Mouse (Mus musculus) intestine, embryonic 16.5 days (tissue): ENCODE measurements around the gene Abi3bp. TPM values are rescaled to one million over a fixed set of nuclear protein-coding genes. Genes with fewer than 3 reads are reported as not detected.

Source experiments
- ATAC-seq: fragments of 200-750 bp; cut with Nextera tagmentation; 2 replicates; pipeline ENCODE4 v1.8.0; 2017; ENCODE audit warnings: moderate TSS enrichment, moderate library complexity
- H3K27ac ChIP-seq: fragments of 300-500 bp; sonication (generic); 2 replicates; pipeline ENCODE4 v1.5.1; 2014; ENCODE audit warnings: mild to moderate bottlenecking, low read length
- H3K27me3 ChIP-seq: fragments of 300-500 bp; sonication (generic); replicated peaks from 2 replicates; pipeline ENCODE4 v1.6.1; 2014; ENCODE audit warnings: low read length, control low read depth, mixed read lengths; ENCODE audit not compliant: control insufficient read depth, insufficient read depth
- H3K36me3 ChIP-seq: fragments of 300-500 bp; sonication (generic); 2 replicates; pipeline ENCODE4 v1.6.1; 2014; ENCODE audit warnings: low read length, control low read depth; ENCODE audit not compliant: control insufficient read depth, insufficient read depth
- H3K4me1 ChIP-seq: fragments of 300-500 bp; sonication (generic); 2 replicates; pipeline ENCODE4 v1.6.1; 2014; ENCODE audit warnings: low read length, control low read depth, mixed read lengths; ENCODE audit not compliant: control insufficient read depth, insufficient read depth
- H3K4me2 ChIP-seq: fragments of 300-500 bp; sonication (generic); 2 replicates; pipeline ENCODE4 v1.6.1; 2014; ENCODE audit warnings: low read depth, low read length, control low read depth
- H3K4me3 ChIP-seq: fragments of 300-500 bp; sonication (generic); 2 replicates; pipeline ENCODE4 v1.5.1; 2014; ENCODE audit warnings: mild to moderate bottlenecking, low read length
- H3K9ac ChIP-seq: fragments of 300-500 bp; sonication (generic); 2 replicates; pipeline ENCODE4 v1.6.1; 2014; ENCODE audit warnings: low read depth, low read length
- H3K9me3 ChIP-seq: fragments of 300-500 bp; sonication (generic); 2 replicates; pipeline ENCODE4 v1.6.1; 2016; ENCODE audit warnings: low read length, control low read depth; ENCODE audit not compliant: control insufficient read depth
- WGBS: fragments of 180-500 bp; shearing (Covaris S2); extraction: QIAGEN DNeasy Blood & Tissue Kit; methylation state at CpG from one replicate; pipeline ENCODE4 v1.1.7; 2014; 5-methylcytosine and 5-hydroxymethylcytosine counted together
- polyA plus RNA-seq: library from polyadenylated mRNA; unstranded; fragments of >200 nt; fragmentation: Nextera tagmentation; extraction: Ambion mirVana; gene quantifications from 2 replicates; pipeline ENCODE4 v1.2.1, GENCODE M21; 2015

Gene Abi3bp
- polyA plus RNA-seq, 1 experiment from 2014 or later, result 10.2 TPM

DNA sequence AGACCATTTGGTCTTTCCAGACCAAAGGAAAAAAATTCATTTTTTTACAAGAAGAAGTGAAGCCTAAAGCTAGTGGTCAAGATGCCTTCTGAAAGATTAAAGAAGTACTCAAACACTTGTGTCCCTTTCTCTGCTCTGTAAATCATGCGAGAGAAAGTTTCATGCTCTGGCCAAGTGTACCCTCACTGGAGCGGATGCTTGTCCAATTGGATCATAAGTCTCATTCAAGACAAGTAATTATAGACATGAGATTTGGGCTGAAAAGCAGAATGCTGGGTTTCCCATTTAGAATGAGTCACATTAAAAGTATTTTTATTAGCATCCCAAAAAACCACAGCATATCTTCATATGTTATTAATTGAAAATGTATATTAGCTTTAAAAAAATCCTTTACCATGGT, 4.5 kb upstream of the Abi3bp start:
- Histone ChIP-seq H3K4me3 (no peak overlapping the region), H3K9ac (no peak overlapping the region), H3K9me3 (no peaks in the 10 kb centered on the region), H3K27ac (no peak overlapping the region), H3K4me2 (no peak overlapping the region), H3K4me1 (no peaks in the 10 kb centered on the region), H3K36me3 (no peaks in the 10 kb centered on the region), H3K27me3 (no peaks in the 10 kb centered on the region)
- WGBS, result 94% methylated on average over 2 of the region's 2 CpGs
- ATAC-seq, result no peak

DNA sequence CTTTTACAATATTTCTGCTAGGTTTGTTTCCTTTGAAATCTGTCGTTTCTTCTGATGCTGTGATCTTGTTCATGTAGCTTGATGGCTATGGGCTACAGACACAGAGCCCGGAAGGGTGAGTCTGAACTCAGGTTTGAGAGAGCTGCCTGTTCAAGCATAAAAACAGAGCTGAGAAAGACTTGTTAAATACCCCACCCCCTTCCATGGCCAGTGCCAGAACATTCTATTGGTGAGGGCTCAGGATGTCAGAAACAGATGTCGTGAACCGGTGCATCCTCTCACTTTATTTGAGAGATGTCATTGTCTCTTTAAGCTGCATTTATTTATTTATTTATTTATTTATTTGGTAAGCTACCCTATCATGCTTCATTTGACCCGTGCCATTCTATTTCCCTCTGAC, 2.0 kb upstream of the Abi3bp start:
- Histone ChIP-seq H3K4me1 (no peaks in the 10 kb centered on the region), H3K4me3 (no peak overlapping the region), H3K27me3 (no peaks in the 10 kb centered on the region), H3K4me2 (no peak overlapping the region), H3K9me3 (no peaks in the 10 kb centered on the region), H3K9ac (no peak overlapping the region), H3K36me3 (no peaks in the 10 kb centered on the region), H3K27ac (no peak overlapping the region)
- ATAC-seq, result no peak
- WGBS, result 82% methylated on average over 5 of the region's 5 CpGs

DNA sequence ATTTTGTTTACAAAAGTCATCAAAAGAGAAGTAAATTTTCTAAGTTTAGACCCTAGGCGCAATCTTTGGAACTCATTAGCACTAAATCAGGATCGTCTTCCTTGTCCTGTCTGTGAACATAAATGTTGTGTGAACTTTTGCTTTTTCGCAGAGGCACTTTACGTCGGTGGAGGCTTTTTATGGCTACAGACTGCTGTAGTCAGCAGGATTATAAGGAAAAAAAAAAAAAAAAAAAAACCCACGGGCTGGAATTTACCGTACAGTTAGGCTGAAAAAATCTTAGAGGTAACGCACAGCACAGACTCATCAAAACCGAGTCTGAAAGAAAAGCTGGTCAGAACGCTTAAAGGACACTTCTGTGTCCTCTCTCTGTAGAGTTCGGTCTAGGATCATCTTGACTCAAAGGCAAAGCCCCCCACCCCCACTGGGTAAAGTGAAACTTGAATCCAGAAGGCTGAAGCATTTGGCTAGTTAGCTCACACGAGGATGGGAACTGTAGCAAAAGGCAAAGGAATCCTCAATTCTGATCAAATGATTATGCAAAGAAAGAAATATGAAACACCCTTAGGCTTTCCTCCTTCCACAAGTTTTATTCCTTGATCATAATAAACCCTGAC, 1.0 kb downstream of the Abi3bp start:
- H3K27me3 ChIP-seq, result no peaks in the 10 kb centered on the region
- no peaks in the 10 kb centered on the region for H3K4me1 ChIP-seq
- no peak overlapping the region for H3K27ac ChIP-seq
- no peaks in the 10 kb centered on the region for H3K9me3 ChIP-seq
- peak overlapping the region; percentile 51 for H3K4me2 ChIP-seq
- H3K4me3 ChIP-seq, result peak overlapping the region; percentile 43
- H3K9ac ChIP-seq, result 0 out of 2 replicates have a peak overlapping the region, but pooled peaks have one; percentile 34
- ATAC-seq, result peak; percentile 73
- WGBS, result 25% methylated on average over 12 of the region's 12 CpGs
- H3K36me3 ChIP-seq, result no peaks in the 10 kb centered on the region

DNA sequence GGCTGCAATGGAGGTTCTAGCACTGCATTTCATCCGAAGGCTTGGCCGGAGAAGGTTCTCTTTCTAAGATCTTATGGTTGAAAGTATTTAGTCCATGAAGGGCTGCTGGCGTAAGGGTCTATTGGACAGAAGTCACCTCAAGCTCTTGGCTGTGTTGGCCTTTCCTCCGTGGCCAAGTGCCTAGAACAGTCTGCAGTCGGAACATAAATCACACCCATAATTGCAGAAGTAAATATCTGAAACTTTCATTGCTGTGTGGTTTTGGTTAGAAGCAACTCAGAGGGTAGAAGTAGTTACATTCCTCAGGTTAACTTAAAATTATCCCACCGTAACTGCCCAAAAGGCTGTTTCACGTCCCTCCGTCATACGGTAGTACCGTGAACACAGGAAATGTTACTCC, 5.8 kb downstream of the Abi3bp start:
- Histone ChIP-seq H3K27me3 (no peaks in the 10 kb centered on the region), H3K4me1 (no peaks in the 10 kb centered on the region), H3K4me3 (no peak overlapping the region), H3K9ac (no peak overlapping the region), H3K4me2 (no peak overlapping the region), H3K9me3 (no peaks in the 10 kb centered on the region), H3K36me3 (no peaks in the 10 kb centered on the region), H3K27ac (no peak overlapping the region)
- WGBS, result 90% methylated on average over 10 of the region's 10 CpGs
- ATAC-seq, result no peak

DNA sequence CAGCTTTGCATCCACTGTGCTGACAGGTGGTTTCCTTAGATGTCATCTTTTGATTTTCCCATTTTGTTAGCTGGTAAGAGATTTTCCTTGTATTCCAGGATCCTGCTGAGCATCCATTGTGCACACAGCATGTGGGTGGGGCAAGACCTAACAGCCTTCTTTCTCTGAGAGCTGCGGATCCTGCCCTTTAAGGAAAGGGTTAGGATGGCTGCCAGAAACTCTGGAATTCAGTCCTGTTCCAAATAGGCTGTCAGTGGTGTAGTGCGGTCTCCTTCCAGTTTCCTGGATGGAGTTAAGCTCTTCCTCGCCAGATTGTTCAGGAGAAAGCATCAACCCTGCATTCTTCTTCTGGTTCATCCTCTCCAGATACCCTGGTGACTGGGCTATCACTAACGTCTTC, 8.8 kb downstream of the Abi3bp start:
- Histone ChIP-seq H3K4me3 (no peak overlapping the region), H3K9me3 (no peaks in the 10 kb centered on the region), H3K27me3 (no peaks in the 10 kb centered on the region), H3K36me3 (no peaks in the 10 kb centered on the region), H3K27ac (no peak overlapping the region; the same call in 1 of the 2 replicates), H3K9ac (no peak overlapping the region), H3K4me1 (no peaks in the 10 kb centered on the region), H3K4me2 (no peak overlapping the region)
- WGBS, result 30% methylated on average over 4 of the region's 4 CpGs
- peak; percentile 59 for ATAC-seq

DNA sequence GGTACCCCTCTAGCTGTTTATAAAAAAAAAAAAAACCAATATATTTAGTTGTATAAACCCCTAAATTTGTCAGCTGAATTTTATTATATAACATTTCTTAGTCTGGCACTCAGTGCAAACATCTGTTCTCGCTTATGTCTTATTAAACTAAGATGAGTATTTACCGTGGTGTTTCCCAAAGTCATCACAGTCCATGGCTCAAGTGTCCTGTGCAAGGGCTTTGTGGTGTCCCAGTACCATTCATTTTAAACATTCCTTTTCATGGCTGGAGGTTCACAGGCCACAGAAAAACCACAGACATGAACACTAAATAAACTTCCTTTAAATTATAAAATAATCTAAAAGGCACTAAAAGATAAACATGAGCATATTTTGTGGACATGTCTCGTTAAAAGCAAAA, 13.2 kb downstream of the Abi3bp start:
- no peaks in the 10 kb centered on the region for H3K9me3 ChIP-seq
- no peak overlapping the region for H3K9ac ChIP-seq
- no peaks in the 10 kb centered on the region for H3K36me3 ChIP-seq
- no peak for ATAC-seq
- H3K4me1 ChIP-seq, result no peaks in the 10 kb centered on the region
- no peak overlapping the region for H3K27ac ChIP-seq
- H3K4me3 ChIP-seq, result no peak overlapping the region
- no peak overlapping the region for H3K4me2 ChIP-seq
- WGBS, result 61% methylated on average over 3 of the region's 3 CpGs
- no peaks in the 10 kb centered on the region for H3K27me3 ChIP-seq

DNA sequence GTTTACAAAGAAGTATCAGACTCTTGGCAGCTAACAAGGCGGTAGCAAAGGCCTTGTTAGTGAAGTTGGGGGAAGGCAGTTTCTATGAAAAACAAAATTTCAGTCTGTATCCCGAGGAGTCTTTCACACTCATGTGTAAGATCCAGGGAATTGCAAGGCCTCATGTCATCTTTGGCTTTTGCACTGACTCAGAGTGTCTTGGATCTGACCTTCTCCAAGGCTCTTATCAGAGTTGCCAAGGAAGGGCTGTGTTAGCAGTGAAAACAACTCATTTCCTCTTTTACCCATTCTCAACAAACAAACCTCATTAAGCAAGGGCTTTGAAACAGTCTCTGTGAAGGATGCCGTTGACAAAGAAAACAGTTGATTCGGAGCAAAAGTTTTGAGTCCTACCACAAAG, 17.6 kb downstream of the Abi3bp start:
- no peaks in the 10 kb centered on the region for H3K4me1 ChIP-seq
- no peak for ATAC-seq
- no peak overlapping the region for H3K4me3 ChIP-seq
- H3K9me3 ChIP-seq, result no peaks in the 10 kb centered on the region
- no peaks in the 10 kb centered on the region for H3K36me3 ChIP-seq
- H3K4me2 ChIP-seq, result no peak overlapping the region
- H3K9ac ChIP-seq, result no peak overlapping the region
- H3K27me3 ChIP-seq, result no peaks in the 10 kb centered on the region
- WGBS, result 71% methylated on average over 4 of the region's 4 CpGs
- no peak overlapping the region for H3K27ac ChIP-seq

DNA sequence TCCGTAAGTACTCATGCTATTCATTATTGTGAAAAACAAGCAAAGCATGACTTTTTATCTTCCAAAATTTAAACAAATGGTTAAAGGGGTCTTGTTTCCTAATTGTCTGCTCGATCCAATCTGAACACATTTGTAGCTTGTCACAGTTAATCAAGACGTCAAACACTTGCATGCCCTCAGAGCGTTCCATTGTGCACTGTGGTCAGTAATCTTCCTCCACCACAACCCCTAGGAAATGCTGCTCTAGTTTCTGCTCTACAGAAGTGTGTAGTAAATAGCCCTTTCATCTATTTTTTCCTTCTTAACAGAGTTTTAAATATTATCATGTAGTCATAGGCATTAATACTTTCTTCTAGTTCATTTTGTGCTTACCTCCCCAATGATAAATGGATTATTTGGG, 19.1 kb downstream of the Abi3bp start:
- no peak overlapping the region for H3K27ac ChIP-seq
- no peak overlapping the region for H3K4me2 ChIP-seq
- WGBS, result 67% methylated on average over 4 of the region's 4 CpGs
- no peaks in the 10 kb centered on the region for H3K9me3 ChIP-seq
- no peaks in the 10 kb centered on the region for H3K36me3 ChIP-seq
- H3K27me3 ChIP-seq, result no peaks in the 10 kb centered on the region
- H3K4me1 ChIP-seq, result no peaks in the 10 kb centered on the region
- no peak overlapping the region for H3K9ac ChIP-seq
- ATAC-seq, result no peak
- no peak overlapping the region for H3K4me3 ChIP-seq

DNA sequence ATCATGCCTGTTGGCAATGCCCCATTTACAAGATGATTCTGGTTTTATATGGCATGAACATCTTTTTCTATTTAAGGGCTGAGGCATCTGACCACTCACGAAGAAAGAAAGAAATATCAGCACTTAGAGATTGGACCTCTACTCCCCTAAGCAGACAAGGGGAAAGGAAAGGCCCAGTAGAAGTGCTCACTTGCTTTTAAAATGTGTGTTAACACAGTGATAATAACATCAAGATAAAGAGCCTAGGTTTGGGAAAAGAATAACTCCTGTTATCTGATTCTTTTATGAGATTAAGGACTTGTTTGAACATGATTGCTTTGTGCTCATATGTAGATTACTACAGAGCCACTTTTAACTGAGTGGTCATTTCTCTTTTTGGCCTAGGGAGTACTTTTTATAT, 21.0 kb downstream of the Abi3bp start:
- no peak for ATAC-seq
- Histone ChIP-seq H3K27ac (no peak overlapping the region), H3K4me1 (no peaks in the 10 kb centered on the region), H3K4me3 (no peak overlapping the region), H3K27me3 (no peaks in the 10 kb centered on the region), H3K9me3 (no peaks in the 10 kb centered on the region), H3K9ac (no peak overlapping the region), H3K36me3 (no peaks in the 10 kb centered on the region), H3K4me2 (no peak overlapping the region)
- 58% methylated on average over 1 of the region's 1 CpGs for WGBS

DNA sequence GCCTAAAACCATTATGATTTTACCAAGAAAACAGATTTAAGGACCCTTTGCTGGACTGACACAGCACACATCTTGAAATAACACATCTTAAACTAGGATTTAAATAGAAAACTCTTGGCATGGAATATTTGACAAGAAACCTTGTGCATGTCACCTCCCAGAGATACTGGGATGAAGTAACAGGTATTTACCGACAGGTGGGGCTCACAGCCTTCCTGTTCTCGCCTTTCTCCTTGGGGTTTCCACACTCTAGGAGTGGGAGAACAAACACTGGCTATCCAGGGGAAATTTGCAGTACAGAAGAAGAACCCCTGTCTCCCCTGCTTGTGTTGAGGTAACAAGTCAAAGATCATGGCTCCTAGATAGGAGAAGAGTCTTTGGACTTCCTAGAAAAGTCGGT, 22.8 kb downstream of the Abi3bp start:
- no peaks in the 10 kb centered on the region for H3K27me3 ChIP-seq

More for the DNA sequence above, 22.8 kb downstream of the Abi3bp start:
- 59% methylated on average over 3 of the region's 3 CpGs for WGBS
- Histone ChIP-seq H3K36me3 (no peaks in the 10 kb centered on the region), H3K27ac (no peak overlapping the region), H3K4me2 (no peak overlapping the region), H3K4me1 (no peaks in the 10 kb centered on the region), H3K9ac (no peak overlapping the region), H3K4me3 (no peak overlapping the region), H3K9me3 (no peaks in the 10 kb centered on the region)
- ATAC-seq, result no peak
